In genomic region chr3:30153923-30154331, GRCm38 (mm10) we compare ENCODE assay signal across 16 mouse cellular contexts.
DNase-seq lines count a peak whose midpoint lies in the region; ATAC-seq and TF ChIP-seq lines count a peak whose summit lies in the region.
"Had no signal": no experiment of that assay in that cellular context is flagged by ENCODE, and none has a peak within 500 bp of the region (broad histone marks: within the 10 kb centered on the region; RNA-seq: fewer than 3 reads in every experiment).

No protein-coding gene starts in this region.

- peak; percentile 34 for DNase-seq in embryo, embryonic 11 days
- DNase-seq in embryo, embryonic 9.5 days (ENCODE audit: extremely low spot score): no peak
- peak; percentile 41 for DNase-seq in midbrain, embryonic 14.5 days
- no peak for DNase-seq in midbrain, embryonic 10.5 days (ENCODE audit: low spot score)
- peak; percentile 37 for DNase-seq in mesoderm, embryonic 11.5 days (ENCODE audit: low read depth, low spot score)
- no peak for DNase-seq in lung, postnatal 0 days (ENCODE audit: low spot score)
- DNase-seq in cerebellum, postnatal 36 days: no peak
- DNase-seq in heart, postnatal 36 days: no peak
- DNase-seq: adrenal gland, adult 8-10 months; cerebellum, postnatal 10 days; kidney, postnatal 14 days; lung, postnatal 14 days; thymus, postnatal 25 days had no signal

- intact Hi-C loops in heart, postnatal 36 days (cut with DNase I): no loop called here

- H3K27me3 ChIP-seq in midbrain, embryonic 14.5 days (ENCODE audit: control insufficient read depth, insufficient read depth, low read length): no peaks in the 10 kb centered on the region
- no peaks in the 10 kb centered on the region; the same call in 1 of the 2 replicates for H3K27me3 ChIP-seq in midbrain, embryonic 10.5 days (ENCODE audit: low read depth, poor library complexity, severe bottlenecking)
- no peaks in the 10 kb centered on the region for H3K27me3 ChIP-seq in lung, postnatal 0 days (replicated peaks; ENCODE audit: insufficient read depth, low read length)
- H3K27me3 ChIP-seq: embryonic facial prominence, embryonic 13.5 days; heart, embryonic 13.5 days had no signal

- H3K9me3 ChIP-seq in midbrain, embryonic 14.5 days (ENCODE audit: control insufficient read depth, low read length): no peaks in the 10 kb centered on the region
- H3K9me3 ChIP-seq in midbrain, embryonic 10.5 days (replicated peaks): no peaks in the 10 kb centered on the region
- no peaks in the 10 kb centered on the region for H3K9me3 ChIP-seq in lung, postnatal 0 days (ENCODE audit: low read length)
- H3K9me3 ChIP-seq: embryonic facial prominence, embryonic 13.5 days; heart, embryonic 13.5 days had no signal

- no peaks in the 10 kb centered on the region for H3K4me1 ChIP-seq in midbrain, embryonic 14.5 days (ENCODE audit: control insufficient read depth, insufficient read depth, low read length)
- peaks cover 14% of the 10 kb centered on the region for H3K4me1 ChIP-seq in midbrain, embryonic 10.5 days
- H3K4me1 ChIP-seq in lung, postnatal 0 days (ENCODE audit: insufficient read depth, low read depth, low read length): peaks cover 3% of the 10 kb centered on the region; the same call in 1 of the 2 replicates
- H3K4me1 ChIP-seq: embryonic facial prominence, embryonic 13.5 days had no signal

- H3K27ac ChIP-seq in midbrain, embryonic 14.5 days (replicated peaks; ENCODE audit: low read depth, low read length): no peak overlapping the region
- H3K27ac ChIP-seq in midbrain, embryonic 10.5 days (replicated peaks): no peak overlapping the region
- H3K27ac ChIP-seq in lung, postnatal 0 days (ENCODE audit: low read length): no peak overlapping the region
- H3K27ac ChIP-seq: embryonic facial prominence, embryonic 13.5 days; heart, embryonic 13.5 days; liver, embryonic 14.5 days had no signal

- WGBS in midbrain, embryonic 14.5 days: 41% methylated on average over 3 of the region's 3 CpGs
- 69% methylated on average over 3 of the region's 3 CpGs for WGBS in midbrain, embryonic 10.5 days
- WGBS in lung, postnatal 0 days: 88% methylated on average over 3 of the region's 3 CpGs

- ATAC-seq in midbrain, embryonic 14.5 days (ENCODE audit: low FRiP score, low TSS enrichment): peak; percentile 27; the same call in 1 of the 2 replicates
- no peak for ATAC-seq in lung, postnatal 0 days

- no peak for TF ChIP-seq CTCF in lung, postnatal 0 days (IDR thresholded peaks at IDR 0.05)

- H3K4me3 ChIP-seq in midbrain, embryonic 14.5 days (replicated peaks; ENCODE audit: low read depth, low read length): no peak overlapping the region
- no peak overlapping the region for H3K4me3 ChIP-seq in midbrain, embryonic 10.5 days
- H3K4me3 ChIP-seq in lung, postnatal 0 days (ENCODE audit: low read depth, low read length): no peak overlapping the region
- H3K4me3 ChIP-seq: embryonic facial prominence, embryonic 13.5 days; heart, embryonic 13.5 days had no signal

- H3K9ac ChIP-seq in midbrain, embryonic 14.5 days (replicated peaks; ENCODE audit: low read length): no peak overlapping the region
- no peak overlapping the region for H3K9ac ChIP-seq in lung, postnatal 0 days (replicated peaks; ENCODE audit: low read depth)
- H3K9ac ChIP-seq: embryonic facial prominence, embryonic 13.5 days; heart, embryonic 13.5 days; liver, embryonic 14.5 days had no signal

- no peaks in the 10 kb centered on the region for H3K36me3 ChIP-seq in midbrain, embryonic 14.5 days (ENCODE audit: control insufficient read depth, insufficient read depth, low read length)
- H3K36me3 ChIP-seq in midbrain, embryonic 10.5 days: no peaks in the 10 kb centered on the region
- H3K36me3 ChIP-seq in lung, postnatal 0 days (ENCODE audit: insufficient read depth, low read length): no peaks in the 10 kb centered on the region
- H3K36me3 ChIP-seq: embryonic facial prominence, embryonic 13.5 days; heart, embryonic 13.5 days had no signal

- no peak overlapping the region for H3K4me2 ChIP-seq in midbrain, embryonic 14.5 days (ENCODE audit: low read length)
- no peak overlapping the region for H3K4me2 ChIP-seq in lung, postnatal 0 days (replicated peaks; ENCODE audit: low read depth, low read length)
- H3K4me2 ChIP-seq: embryonic facial prominence, embryonic 13.5 days; heart, embryonic 13.5 days had no signal

- no peak for TF ChIP-seq EP300 in lung, postnatal 0 days (IDR thresholded peaks at IDR 0.05)

Comparison
In these comparisons a context has a peak if more than half of its experiments do, and no peak if none do; other contexts are left out.
1. DNase-seq: peak in embryo, embryonic 11 days (single experiment), midbrain, embryonic 14.5 days (single experiment) and mesoderm, embryonic 11.5 days (single experiment); none in embryo, embryonic 9.5 days (single experiment), midbrain, embryonic 10.5 days (single experiment), lung, postnatal 0 days (single experiment), cerebellum, postnatal 36 days (0 of 2) and heart, postnatal 36 days (0 of 2).